Mouse (Mus musculus) kidney, embryonic 15.5 days (tissue): ENCODE results near the gene Gtf2ird1. TPM values are rescaled to one million over a fixed set of nuclear protein-coding genes. Genes with fewer than 3 reads are reported as not detected.

Experiments
- ATAC-seq: fragments of 200-750 bp; cut with Nextera tagmentation; replicated peaks from 2 replicates; pipeline ENCODE4 v1.8.0; 2017; ENCODE audit warnings: moderate TSS enrichment; ENCODE audit not compliant: low FRiP score
- H3K27ac ChIP-seq: fragments of 300-500 bp; sonication (generic); 2 replicates; pipeline ENCODE4 v1.5.1; 2015; ENCODE audit warnings: mild to moderate bottlenecking, inconsistent platforms
- H3K27me3 ChIP-seq: fragments of 300-500 bp; sonication (generic); 2 replicates; pipeline ENCODE4 v1.6.1; 2015; ENCODE audit warnings: inconsistent platforms
- H3K36me3 ChIP-seq: fragments of 300-500 bp; sonication (generic); 2 replicates; pipeline ENCODE4 v1.6.1; 2015; ENCODE audit warnings: inconsistent platforms
- H3K4me1 ChIP-seq: fragments of 300-500 bp; sonication (generic); 2 replicates; pipeline ENCODE4 v1.6.1; 2015; ENCODE audit warnings: inconsistent platforms
- H3K4me2 ChIP-seq: fragments of 300-500 bp; sonication (generic); 2 replicates; pipeline ENCODE4 v1.6.1; 2015; ENCODE audit warnings: moderate library complexity, mild to moderate bottlenecking, inconsistent platforms
- H3K4me3 ChIP-seq: fragments of 300-500 bp; sonication (generic); replicated peaks from 2 replicates; pipeline ENCODE4 v1.5.1; 2015; ENCODE audit warnings: mild to moderate bottlenecking, inconsistent platforms
- H3K9ac ChIP-seq: fragments of 300-500 bp; sonication (generic); 2 replicates; pipeline ENCODE4 v1.6.1; 2015; ENCODE audit warnings: mild to moderate bottlenecking, inconsistent platforms
- H3K9me3 ChIP-seq: fragments of 300-500 bp; sonication (generic); replicated peaks from 2 replicates; pipeline ENCODE4 v1.6.1; 2016; ENCODE audit warnings: inconsistent platforms
- WGBS: fragments of 180-500 bp; shearing (Covaris S2); methylation state at CpG from one replicate; pipeline ENCODE4 v1.1.7; 2015; ENCODE audit warnings: mixed read lengths; 5-methylcytosine and 5-hydroxymethylcytosine counted together
- polyA plus RNA-seq: library from polyadenylated mRNA; unstranded; fragments of >200 nt; fragmentation: Nextera tagmentation; extraction: Ambion mirVana; gene quantifications from 2 replicates; pipeline ENCODE4 v1.2.1, GENCODE M21; 2015

The Gtf2ird1 gene
- 77.5 and 84.3 TPM in 2 replicates for polyA plus RNA-seq

DNA sequence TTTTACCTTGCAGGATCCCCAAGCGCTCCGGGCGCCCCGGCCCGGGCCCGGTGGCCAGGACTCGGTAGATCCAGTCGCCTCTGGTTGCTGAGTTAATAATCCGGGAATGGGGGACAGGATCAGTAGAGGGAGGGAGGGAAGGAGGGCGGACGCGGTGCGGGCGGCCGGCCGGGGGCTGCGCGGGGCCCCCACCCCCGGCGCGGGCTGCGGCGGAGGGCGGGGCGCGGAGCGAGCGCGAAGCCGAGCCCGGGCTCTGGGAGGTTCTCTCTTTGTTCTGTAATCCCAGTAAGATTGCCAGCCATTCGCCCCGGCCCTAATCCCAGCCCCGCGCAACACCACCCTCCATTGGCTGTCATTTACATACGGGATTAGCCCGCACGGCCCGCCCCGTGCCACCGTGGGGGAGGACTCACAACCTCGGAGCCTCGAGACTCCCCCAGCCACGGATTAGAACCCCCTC is at the start of gene Gtf2ird1:
Gene Gtf2ird1 (minus strand): TSS at position 214 of the 460 bp plus-strand sequence.
- Histone ChIP-seq H3K4me1 (peaks cover 26% of the 10 kb centered on the region), H3K27me3 (no peaks in the 10 kb centered on the region), H3K27ac (peak within 1 kb of the TSS; percentile 91), H3K36me3 (peaks cover 10% of the 10 kb centered on the region), H3K9ac (peak within 1 kb of the TSS; percentile 84), H3K9me3 (0 out of 2 replicates have a peak, but pooled peaks cover 6% of the 10 kb centered on the region), H3K4me2 (peak within 1 kb of the TSS; percentile 85), H3K4me3 (peak within 1 kb of the TSS; percentile 69)
- ATAC-seq: peak; percentile 76
- under 1% methylated on average over 44 of the region's 44 CpGs for WGBS

DNA sequence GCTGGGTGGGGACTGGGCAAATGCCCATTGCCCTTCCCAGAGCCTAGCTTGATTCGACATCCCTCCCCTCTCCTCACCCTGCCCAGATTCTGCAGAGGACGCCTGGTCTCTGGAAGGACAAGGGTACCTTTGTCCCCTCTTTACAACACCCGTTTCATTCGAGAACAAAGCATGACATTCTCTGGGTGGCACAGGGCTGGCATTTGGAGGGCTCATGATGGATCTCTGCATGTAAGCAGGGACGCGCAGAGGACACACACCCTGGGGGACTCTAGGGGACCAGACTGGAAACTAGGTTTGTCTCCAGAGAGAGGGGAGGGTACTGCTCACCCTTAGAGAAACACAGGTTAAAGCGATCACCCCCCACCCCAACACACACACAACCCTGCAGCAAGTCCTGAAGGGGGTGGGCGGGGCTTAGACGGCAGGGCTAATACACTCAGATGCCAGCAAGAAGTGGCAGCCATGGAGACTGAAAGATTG is 49.3 kb upstream of the Gtf2ird1 start:
- no peak overlapping the region for H3K9ac ChIP-seq
- no peak for ATAC-seq
- no peaks in the 10 kb centered on the region for H3K9me3 ChIP-seq
- 79% methylated on average over 9 of the region's 9 CpGs for WGBS
- no peak overlapping the region for H3K4me3 ChIP-seq
- H3K27me3 ChIP-seq: no peaks in the 10 kb centered on the region
- H3K4me2 ChIP-seq: no peak overlapping the region
- peaks cover 71% of the 10 kb centered on the region for H3K36me3 ChIP-seq
- H3K4me1 ChIP-seq: no peaks in the 10 kb centered on the region
- H3K27ac ChIP-seq: no peak overlapping the region

DNA sequence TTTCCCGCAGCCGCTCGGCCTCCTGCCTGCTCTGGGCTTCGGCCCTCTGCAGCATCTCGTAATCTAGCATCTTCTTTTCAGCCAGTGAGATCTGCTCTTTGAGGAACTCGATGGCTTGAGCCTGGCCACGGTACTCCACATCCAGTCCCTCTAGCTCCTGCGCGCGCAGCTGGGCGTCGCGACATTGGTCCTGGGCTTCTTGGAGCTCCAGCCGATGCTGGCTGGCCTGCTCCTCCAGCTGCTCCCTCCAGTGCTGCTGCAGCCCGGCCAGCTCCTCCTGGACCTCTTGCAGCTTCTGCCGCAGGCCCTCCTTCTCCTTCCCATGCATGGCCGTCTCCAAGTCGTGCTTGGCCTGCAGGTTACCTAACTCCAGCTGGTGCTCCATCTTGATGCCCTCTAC is 46.1 kb upstream of the Gtf2ird1 start:
- no peak overlapping the region for H3K27ac ChIP-seq
- no peak for ATAC-seq
- H3K36me3 ChIP-seq: peaks cover 66% of the 10 kb centered on the region
- no peak overlapping the region for H3K4me2 ChIP-seq
- no peaks in the 10 kb centered on the region for H3K9me3 ChIP-seq
- no peaks in the 10 kb centered on the region for H3K4me1 ChIP-seq
- 95% methylated on average over 18 of the region's 18 CpGs for WGBS
- H3K27me3 ChIP-seq: no peaks in the 10 kb centered on the region
- no peak overlapping the region for H3K9ac ChIP-seq
- H3K4me3 ChIP-seq: no peak overlapping the region

DNA sequence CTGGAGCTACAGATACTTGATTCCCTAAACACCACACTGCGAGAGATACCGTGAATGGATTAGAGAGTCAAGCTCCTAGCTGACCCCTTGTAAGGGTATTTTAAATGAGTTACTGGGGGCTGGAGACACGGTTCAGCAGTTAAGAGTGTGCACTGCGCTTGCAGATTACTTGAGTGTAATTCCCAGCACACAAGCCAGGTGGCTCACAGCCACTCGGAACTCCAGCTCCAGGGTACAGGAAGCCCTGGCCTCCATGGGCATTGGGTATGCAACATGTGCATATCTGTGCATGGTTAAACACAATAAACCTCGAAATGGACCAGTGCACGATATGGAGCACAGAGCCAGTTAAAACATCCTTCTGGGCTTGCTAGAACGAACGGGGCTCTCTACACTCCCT is 44.9 kb upstream of the Gtf2ird1 start:
- Histone ChIP-seq H3K27ac (no peak overlapping the region), H3K9ac (no peak overlapping the region), H3K36me3 (peaks cover 71% of the 10 kb centered on the region), H3K9me3 (no peaks in the 10 kb centered on the region), H3K4me3 (no peak overlapping the region), H3K4me1 (no peaks in the 10 kb centered on the region), H3K4me2 (no peak overlapping the region), H3K27me3 (no peaks in the 10 kb centered on the region)
- 75% methylated on average over 9 of the region's 9 CpGs for WGBS
- ATAC-seq: no peak

DNA sequence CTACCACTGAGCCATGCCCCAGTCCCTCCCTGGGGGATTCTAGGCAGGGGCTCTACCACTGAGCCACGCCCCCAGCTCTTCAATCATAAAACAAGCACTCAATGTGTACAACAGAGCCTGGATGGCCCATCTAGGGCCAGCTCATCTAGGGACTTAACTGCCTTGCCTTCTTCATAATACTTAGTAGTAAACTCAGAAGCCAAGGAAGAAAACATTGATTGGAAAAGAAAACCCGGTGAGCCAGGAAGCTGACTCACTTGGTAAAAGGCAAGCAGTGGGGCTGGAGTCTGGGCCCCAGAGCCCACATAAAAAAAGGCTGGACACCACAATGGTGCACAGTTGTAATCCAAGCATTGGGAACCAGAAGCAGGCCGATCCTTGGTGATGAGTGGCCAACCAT is 44.2 kb upstream of the Gtf2ird1 start:
- no peaks in the 10 kb centered on the region for H3K27me3 ChIP-seq
- H3K36me3 ChIP-seq: peaks cover 78% of the 10 kb centered on the region
- H3K4me1 ChIP-seq: no peaks in the 10 kb centered on the region
- H3K9ac ChIP-seq: no peak overlapping the region
- no peak for ATAC-seq
- H3K4me2 ChIP-seq: no peak overlapping the region
- H3K27ac ChIP-seq: no peak overlapping the region
- no peaks in the 10 kb centered on the region for H3K9me3 ChIP-seq
- H3K4me3 ChIP-seq: no peak overlapping the region
- 92% methylated on average over 3 of the region's 3 CpGs for WGBS

DNA sequence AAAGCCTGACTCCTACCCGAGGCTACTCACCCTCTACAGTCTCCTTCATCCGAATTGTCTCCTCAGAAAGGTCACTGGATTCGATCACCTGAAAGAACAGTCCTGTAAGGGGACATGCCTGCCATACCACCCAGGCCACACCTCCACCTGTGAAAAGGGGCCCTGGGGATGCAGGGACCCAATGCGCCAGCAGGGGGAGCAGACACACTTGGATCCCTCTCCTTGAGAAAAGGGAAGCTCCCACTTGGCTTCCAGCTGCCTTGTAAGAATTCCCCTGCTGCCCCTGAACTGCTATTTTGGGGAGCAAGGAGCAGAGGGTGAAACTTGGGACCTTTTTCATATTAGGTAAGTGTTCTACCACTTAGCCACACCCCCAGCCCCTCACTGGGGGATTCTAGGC is 43.5 kb upstream of the Gtf2ird1 start:
- Histone ChIP-seq H3K4me3 (no peak overlapping the region), H3K27ac (no peak overlapping the region), H3K4me1 (no peaks in the 10 kb centered on the region), H3K27me3 (no peaks in the 10 kb centered on the region), H3K9me3 (no peaks in the 10 kb centered on the region), H3K4me2 (no peak overlapping the region), H3K9ac (no peak overlapping the region), H3K36me3 (peaks cover 82% of the 10 kb centered on the region)
- WGBS: 77% methylated on average over 4 of the region's 4 CpGs
- no peak for ATAC-seq

DNA sequence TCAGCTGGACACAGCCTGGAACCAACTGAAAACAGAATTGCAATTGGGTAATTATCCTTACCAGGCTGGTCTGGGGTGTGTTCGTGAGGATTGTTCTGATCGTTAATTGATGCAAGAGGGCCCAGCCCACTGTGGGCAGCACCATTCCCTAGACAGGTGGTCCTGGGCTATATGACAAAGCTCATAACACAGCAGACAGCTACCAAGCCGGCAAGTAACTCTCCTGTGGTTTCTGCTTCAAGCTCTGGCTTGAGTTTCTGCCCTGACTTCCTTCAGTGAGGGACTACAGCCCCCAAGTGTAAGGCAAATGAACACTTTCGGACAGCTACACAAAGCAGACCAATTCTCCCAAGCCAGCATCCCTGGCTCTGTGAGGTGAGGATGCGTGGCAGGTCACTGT is 40.5 kb upstream of the Gtf2ird1 start:
- Histone ChIP-seq H3K9ac (no peak overlapping the region), H3K27me3 (no peaks in the 10 kb centered on the region), H3K4me2 (no peak overlapping the region), H3K9me3 (no peaks in the 10 kb centered on the region), H3K4me3 (no peak overlapping the region), H3K4me1 (peaks cover 2% of the 10 kb centered on the region; the same call in 1 of the 2 replicates), H3K36me3 (peaks cover 77% of the 10 kb centered on the region), H3K27ac (no peak overlapping the region)
- no peak for ATAC-seq
- 96% methylated on average over 5 of the region's 5 CpGs for WGBS

DNA sequence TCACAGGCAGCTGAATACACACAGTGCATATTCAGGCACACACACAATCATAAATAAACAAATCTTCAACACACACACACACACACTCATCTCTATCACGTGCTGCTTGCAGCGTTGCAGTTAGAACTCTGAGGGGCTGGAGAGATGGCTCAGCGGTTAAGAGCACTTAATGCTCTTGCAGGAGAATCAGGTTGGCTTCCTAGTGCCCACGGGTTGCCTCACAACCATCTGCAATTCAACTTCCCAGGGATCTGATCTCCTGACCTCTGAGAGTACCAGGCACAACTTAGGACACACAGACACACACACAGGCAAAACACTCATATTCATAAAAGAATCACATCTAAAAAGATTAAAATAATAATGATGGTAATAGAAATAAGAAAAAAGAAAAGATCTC is 39.3 kb upstream of the Gtf2ird1 start:
- 81% methylated on average over 4 of the region's 4 CpGs for WGBS
- no peak for ATAC-seq

DNA sequence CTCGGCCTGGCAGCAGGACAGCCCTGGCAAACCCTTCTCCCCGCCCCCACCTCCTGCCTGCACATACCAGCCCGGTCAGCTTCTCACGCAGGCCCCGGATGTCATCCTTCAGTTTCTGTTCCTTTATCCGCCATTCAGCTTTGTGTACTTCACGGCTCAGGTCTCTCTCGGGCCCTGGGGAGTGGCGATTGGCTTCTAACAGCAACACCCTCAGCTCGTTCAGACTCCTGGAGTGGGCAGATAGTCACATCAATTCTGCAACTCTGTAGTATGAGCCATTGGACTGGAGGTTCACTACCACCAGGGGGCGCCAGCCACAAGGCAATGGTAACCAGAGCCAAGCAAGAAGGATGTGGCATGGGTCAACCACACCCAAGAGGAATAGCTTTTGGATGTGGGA is 37.6 kb upstream of the Gtf2ird1 start:
- ATAC-seq: peak; percentile 55; the same call in 1 of the 2 replicates
- H3K9me3 ChIP-seq: no peaks in the 10 kb centered on the region
- H3K27ac ChIP-seq: no peak overlapping the region
- 54% methylated on average over 11 of the region's 11 CpGs for WGBS
- H3K4me3 ChIP-seq: no peak overlapping the region
- H3K27me3 ChIP-seq: no peaks in the 10 kb centered on the region
- H3K4me2 ChIP-seq: no peak overlapping the region
- H3K9ac ChIP-seq: no peak overlapping the region
- peaks cover 72% of the 10 kb centered on the region for H3K36me3 ChIP-seq
- H3K4me1 ChIP-seq: peaks cover 15% of the 10 kb centered on the region

More for the DNA sequence above, 39.3 kb upstream of the Gtf2ird1 start:
- H3K27ac ChIP-seq: no peak overlapping the region
- no peak overlapping the region for H3K4me3 ChIP-seq
- H3K36me3 ChIP-seq: peaks cover 68% of the 10 kb centered on the region
- H3K4me2 ChIP-seq: no peak overlapping the region
- H3K9ac ChIP-seq: no peak overlapping the region
- H3K4me1 ChIP-seq: peaks cover 6% of the 10 kb centered on the region; the same call in 1 of the 2 replicates
- no peaks in the 10 kb centered on the region for H3K27me3 ChIP-seq
- no peaks in the 10 kb centered on the region for H3K9me3 ChIP-seq

DNA sequence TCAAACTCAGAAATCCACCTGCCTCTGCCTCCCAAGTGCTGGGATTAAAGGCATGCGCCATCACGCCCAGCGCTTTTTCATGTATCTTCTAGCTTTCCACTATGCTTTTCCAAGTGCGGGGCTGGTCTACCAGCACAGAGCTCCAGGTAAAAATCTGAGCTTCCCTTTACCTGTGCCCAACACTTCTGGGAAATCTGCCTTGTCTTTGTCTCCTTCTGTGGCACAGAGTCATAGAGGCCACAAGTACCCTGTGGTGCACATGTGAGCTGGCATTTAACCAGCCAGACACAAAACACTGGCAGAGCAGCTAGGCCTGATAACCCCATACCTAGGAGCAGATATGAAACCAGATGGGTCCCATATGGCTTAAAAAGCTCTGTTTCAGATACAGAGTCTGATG is 36.4 kb upstream of the Gtf2ird1 start:
- Histone ChIP-seq H3K9me3 (no peaks in the 10 kb centered on the region), H3K4me2 (no peak overlapping the region), H3K36me3 (peaks cover 74% of the 10 kb centered on the region)

DNA sequence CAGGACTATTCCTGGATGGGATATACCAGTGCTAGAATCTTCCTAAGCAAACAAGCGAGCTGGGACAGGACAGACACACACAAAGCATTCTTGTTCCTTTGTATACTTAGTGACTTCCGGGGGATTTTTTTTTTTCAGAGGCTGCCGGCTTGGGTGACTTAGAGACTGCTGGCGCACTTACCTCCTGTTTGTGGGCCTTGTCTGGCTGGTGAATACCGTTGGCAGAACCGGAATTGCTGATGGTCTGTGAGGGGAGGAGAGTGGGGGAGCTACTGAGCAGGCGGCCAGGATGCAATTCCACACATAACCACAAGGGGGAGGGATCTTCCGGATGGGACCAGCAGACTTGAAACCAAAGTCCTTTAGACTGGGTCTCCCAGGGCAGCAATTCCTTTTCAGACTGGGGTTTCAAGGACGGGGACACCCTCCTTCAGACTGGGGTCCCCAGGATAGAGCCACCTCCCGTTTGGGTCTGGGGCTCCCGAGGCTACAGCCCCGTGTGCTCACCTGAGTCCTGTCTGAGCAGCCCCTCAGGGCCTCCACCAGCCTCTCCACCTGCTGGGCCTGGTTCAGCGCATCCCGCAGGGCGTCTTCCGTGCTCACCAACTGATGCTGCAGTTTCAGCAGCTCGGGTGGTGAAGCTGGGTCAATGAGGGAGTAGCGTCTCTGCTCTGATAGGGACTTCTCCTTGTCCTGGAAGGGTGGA is 35.3 kb upstream of the Gtf2ird1 start:
- no peaks in the 10 kb centered on the region for H3K9me3 ChIP-seq
- H3K9ac ChIP-seq: no peak overlapping the region
- 31% methylated on average over 18 of the region's 18 CpGs for WGBS
- peaks cover 15% of the 10 kb centered on the region for H3K4me1 ChIP-seq
- peak; percentile 64 for ATAC-seq
- H3K4me2 ChIP-seq: no peak overlapping the region
- H3K4me3 ChIP-seq: no peak overlapping the region
- H3K36me3 ChIP-seq: peaks cover 63% of the 10 kb centered on the region
- H3K27ac ChIP-seq: peak overlapping the region; percentile 41; the same call in 1 of the 2 replicates
- H3K27me3 ChIP-seq: no peaks in the 10 kb centered on the region

More for the DNA sequence above, 36.4 kb upstream of the Gtf2ird1 start:
- H3K4me3 ChIP-seq: no peak overlapping the region
- H3K4me1 ChIP-seq: peaks cover 15% of the 10 kb centered on the region
- no peak overlapping the region for H3K9ac ChIP-seq
- 98% methylated on average over 4 of the region's 4 CpGs for WGBS
- H3K27me3 ChIP-seq: no peaks in the 10 kb centered on the region
- no peak for ATAC-seq
- no peak overlapping the region for H3K27ac ChIP-seq

DNA sequence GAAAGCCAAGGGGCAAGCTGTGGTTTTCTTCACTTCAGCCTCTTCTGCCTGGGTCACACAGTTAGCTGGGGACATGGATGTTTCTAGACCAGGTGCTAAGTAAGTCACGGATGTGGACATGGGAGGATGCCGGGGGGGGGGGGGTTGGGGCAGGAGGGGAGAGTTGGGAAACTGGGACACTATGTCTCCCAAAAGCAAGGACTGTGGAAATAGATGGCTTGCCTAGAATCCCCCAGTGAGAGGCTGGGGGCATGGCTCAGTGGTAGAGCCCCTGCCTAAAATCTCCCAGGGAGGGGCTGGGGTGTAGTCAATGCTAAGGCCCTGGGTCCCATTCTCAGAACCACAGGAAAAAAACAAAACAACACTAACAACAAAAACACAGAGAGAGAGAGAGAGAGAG is 34.7 kb upstream of the Gtf2ird1 start:
- no peak overlapping the region for H3K4me2 ChIP-seq
- peaks cover 15% of the 10 kb centered on the region for H3K4me1 ChIP-seq
- 89% methylated on average over 2 of the region's 2 CpGs for WGBS
- ATAC-seq: no peak
- no peak overlapping the region for H3K4me3 ChIP-seq
- H3K9ac ChIP-seq: no peak overlapping the region
- H3K36me3 ChIP-seq: peaks cover 56% of the 10 kb centered on the region
- no peaks in the 10 kb centered on the region for H3K9me3 ChIP-seq
- H3K27ac ChIP-seq: no peak overlapping the region
- H3K27me3 ChIP-seq: no peaks in the 10 kb centered on the region
